Mouse (Mus musculus): Measurements from ENCODE around the gene Tcaf2. TPM values are rescaled to one million over a fixed set of nuclear protein-coding genes. Genes with fewer than 3 reads are reported as not detected.

Tcaf2 gene
- total and polyA plus RNA-seq, 2 experiments from 2014 or later, result 1.2 to 2.0 TPM

DNA sequence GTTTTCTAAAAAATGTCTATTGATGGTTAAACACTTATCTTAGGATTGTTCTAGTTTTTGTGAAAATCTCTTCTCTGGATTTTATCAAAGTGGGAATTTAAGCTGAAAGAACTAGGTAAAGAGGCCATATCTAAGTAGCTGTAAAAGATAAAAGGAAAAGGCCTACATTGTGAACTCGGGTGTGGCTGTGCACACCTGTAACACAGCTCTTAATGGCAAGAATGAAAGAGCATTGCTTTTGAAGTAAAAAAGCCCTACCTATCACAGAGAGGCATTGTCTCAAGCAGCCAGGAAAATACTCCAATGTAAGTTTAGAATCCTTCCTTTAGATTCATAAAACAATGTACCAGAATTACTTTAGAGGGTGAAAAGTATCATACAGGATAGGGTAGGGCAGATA is 26.7 kb upstream of the Tcaf2 start:
- no peak for TF ChIP-seq CTCF (IDR thresholded peaks at IDR 0.05; ENCODE audit: low read depth)
- ATAC-seq (no peak), DNase-seq (no peak)
- no peak overlapping the region for H3K27ac ChIP-seq (ENCODE audit: low read depth, low read length)
- WGBS, result 88% methylated on average over 1 of the region's 1 CpGs
- H3K9ac ChIP-seq, result no peak overlapping the region
- H3K36me3 ChIP-seq (ENCODE audit: insufficient read depth), result peaks cover 50% of the 10 kb centered on the region
- H3K4me2 ChIP-seq (ENCODE audit: low read depth), result no peak overlapping the region
- no peaks in the 10 kb centered on the region for H3K9me3 ChIP-seq (ENCODE audit: low read length)
- H3K4me3 ChIP-seq (ENCODE audit: low read depth, low read length), result no peak overlapping the region
- no peaks in the 10 kb centered on the region for H3K4me1 ChIP-seq (ENCODE audit: insufficient read depth)
- no peaks in the 10 kb centered on the region for H3K27me3 ChIP-seq (ENCODE audit: insufficient read depth, low read length)

DNA sequence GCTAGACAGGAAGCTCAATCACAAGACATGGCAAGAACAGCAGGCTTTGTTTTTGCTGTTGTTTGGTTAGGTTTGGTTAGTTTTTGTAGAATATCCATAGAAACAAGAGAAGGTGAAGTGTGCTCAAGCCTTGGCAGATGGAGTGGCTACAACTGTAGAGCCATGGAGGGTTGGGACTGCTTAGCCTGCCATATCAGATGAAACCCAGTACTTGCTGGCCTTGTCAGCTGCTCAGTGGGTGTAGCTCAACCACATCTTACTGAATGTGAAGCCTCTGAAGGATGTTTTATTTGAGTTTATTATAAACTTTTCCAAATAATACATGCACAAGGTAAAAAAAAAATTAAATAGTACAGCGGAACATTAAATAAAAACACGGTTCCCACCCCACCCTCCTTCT is 22.7 kb upstream of the Tcaf2 start:
- Histone ChIP-seq H3K4me1 (ENCODE audit: insufficient read depth) (no peaks in the 10 kb centered on the region), H3K4me2 (ENCODE audit: low read depth) (no peak overlapping the region), H3K9ac (no peak overlapping the region), H3K9me3 (ENCODE audit: low read length) (no peaks in the 10 kb centered on the region), H3K27me3 (ENCODE audit: insufficient read depth, low read length) (no peaks in the 10 kb centered on the region), H3K4me3 (ENCODE audit: low read depth, low read length) (no peak overlapping the region), H3K27ac (ENCODE audit: low read depth, low read length) (no peak overlapping the region), H3K36me3 (ENCODE audit: insufficient read depth) (peaks cover 9% of the 10 kb centered on the region)
- WGBS, result 97% methylated on average over 2 of the region's 2 CpGs
- ATAC-seq, result no peak
- TF ChIP-seq CTCF (IDR thresholded peaks at IDR 0.05; ENCODE audit: low read depth), result no peak
- DNase-seq, result no peak

DNA sequence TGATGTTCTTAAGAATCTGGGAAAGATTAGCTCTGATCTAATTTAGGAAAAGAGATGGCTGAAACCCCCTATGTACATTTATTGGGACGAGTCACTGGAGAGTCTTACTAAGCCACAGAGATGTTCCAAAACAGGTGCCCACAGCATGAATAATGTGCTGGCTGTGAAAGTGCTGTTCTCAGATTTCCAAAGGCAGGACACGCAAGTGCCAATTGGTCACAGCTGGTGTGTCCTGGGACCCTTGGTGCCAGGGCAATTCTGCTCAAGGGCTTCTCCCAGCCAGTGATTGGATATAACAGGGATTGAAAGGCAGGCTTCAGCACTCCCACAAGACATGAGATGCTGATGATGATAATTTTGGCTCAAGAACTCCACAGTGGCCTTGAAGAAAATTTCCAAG is 16.7 kb upstream of the Tcaf2 start:
- no peak for TF ChIP-seq CTCF (IDR thresholded peaks at IDR 0.05; ENCODE audit: low read depth)
- H3K27ac ChIP-seq (ENCODE audit: low read depth, low read length), result no peak overlapping the region
- no peak overlapping the region for H3K4me3 ChIP-seq (ENCODE audit: low read depth, low read length)
- DNase-seq (no peak), ATAC-seq (no peak)
- H3K4me1 ChIP-seq (ENCODE audit: insufficient read depth), result no peaks in the 10 kb centered on the region
- H3K9me3 ChIP-seq (ENCODE audit: low read length), result no peaks in the 10 kb centered on the region
- no peaks in the 10 kb centered on the region for H3K27me3 ChIP-seq (ENCODE audit: insufficient read depth, low read length)
- no peak overlapping the region for H3K9ac ChIP-seq
- H3K4me2 ChIP-seq (ENCODE audit: low read depth), result no peak overlapping the region
- 73% methylated on average over 2 of the region's 2 CpGs for WGBS
- H3K36me3 ChIP-seq (ENCODE audit: insufficient read depth), result no peaks in the 10 kb centered on the region

DNA sequence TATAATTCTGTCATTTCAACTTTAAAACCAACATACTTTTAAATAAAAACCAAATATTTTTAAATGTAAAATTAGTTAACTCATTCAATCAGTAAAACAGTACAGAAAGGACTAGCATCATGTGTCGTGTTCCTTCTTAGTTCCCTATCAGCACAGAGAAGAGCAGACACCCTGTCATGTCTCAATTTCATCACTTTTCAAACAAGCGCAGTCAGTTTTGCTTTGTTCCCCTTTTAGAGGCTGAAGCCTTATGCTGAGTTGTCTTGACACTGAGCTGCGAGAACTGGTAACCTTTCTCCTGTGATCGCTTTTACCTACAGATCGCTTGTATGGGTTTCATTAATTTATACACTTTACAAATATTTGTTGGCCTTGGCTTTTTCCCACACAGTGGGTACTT is 10.7 kb downstream of the Tcaf2 start:
- no peaks in the 10 kb centered on the region for H3K9me3 ChIP-seq (ENCODE audit: low read length)
- WGBS, result 89% methylated on average over 5 of the region's 5 CpGs
- ATAC-seq (no peak), DNase-seq (no peak)
- no peaks in the 10 kb centered on the region for H3K27me3 ChIP-seq (ENCODE audit: insufficient read depth, low read length)
- no peaks in the 10 kb centered on the region for H3K36me3 ChIP-seq (ENCODE audit: insufficient read depth)
- no peak overlapping the region for H3K27ac ChIP-seq (ENCODE audit: low read depth, low read length)
- H3K4me1 ChIP-seq (ENCODE audit: insufficient read depth), result no peaks in the 10 kb centered on the region
- H3K9ac ChIP-seq, result no peak overlapping the region
- H3K4me3 ChIP-seq (ENCODE audit: low read depth, low read length), result no peak overlapping the region
- no peak for TF ChIP-seq CTCF (IDR thresholded peaks at IDR 0.05; ENCODE audit: low read depth)
- H3K4me2 ChIP-seq (ENCODE audit: low read depth), result no peak overlapping the region

DNA sequence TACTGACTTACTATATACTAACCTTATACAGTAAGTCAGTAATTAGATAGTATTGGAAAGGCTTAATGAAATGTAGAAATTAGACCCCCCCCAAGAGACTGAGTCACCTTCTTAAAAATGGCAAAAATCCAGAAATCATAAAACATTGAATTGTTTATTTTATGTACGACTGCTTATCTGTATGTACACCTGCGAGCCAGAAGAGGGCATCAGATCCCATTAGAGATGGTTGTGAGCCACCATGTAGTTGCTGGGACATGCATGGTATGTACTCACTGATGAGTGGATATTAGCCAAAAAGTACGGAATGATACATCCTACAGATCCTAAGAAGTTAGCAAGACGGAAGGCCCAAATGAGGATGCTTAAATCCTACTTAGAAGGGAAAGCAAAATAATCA is 13.7 kb downstream of the Tcaf2 start:
- no peaks in the 10 kb centered on the region for H3K27me3 ChIP-seq (ENCODE audit: insufficient read depth, low read length)
- TF ChIP-seq CTCF (IDR thresholded peaks at IDR 0.05; ENCODE audit: low read depth), result peak; percentile 29
- H3K4me2 ChIP-seq (ENCODE audit: low read depth), result no peak overlapping the region
- H3K27ac ChIP-seq (ENCODE audit: low read depth, low read length), result no peak overlapping the region
- no peaks in the 10 kb centered on the region for H3K9me3 ChIP-seq (ENCODE audit: low read length)
- H3K4me1 ChIP-seq (ENCODE audit: insufficient read depth), result no peaks in the 10 kb centered on the region
- no peak overlapping the region for H3K9ac ChIP-seq
- no peaks in the 10 kb centered on the region for H3K36me3 ChIP-seq (ENCODE audit: insufficient read depth)
- H3K4me3 ChIP-seq (ENCODE audit: low read depth, low read length), result no peak overlapping the region
- WGBS, result 76% methylated on average over 4 of the region's 4 CpGs
- ATAC-seq, result no peak
- no peak for DNase-seq

DNA sequence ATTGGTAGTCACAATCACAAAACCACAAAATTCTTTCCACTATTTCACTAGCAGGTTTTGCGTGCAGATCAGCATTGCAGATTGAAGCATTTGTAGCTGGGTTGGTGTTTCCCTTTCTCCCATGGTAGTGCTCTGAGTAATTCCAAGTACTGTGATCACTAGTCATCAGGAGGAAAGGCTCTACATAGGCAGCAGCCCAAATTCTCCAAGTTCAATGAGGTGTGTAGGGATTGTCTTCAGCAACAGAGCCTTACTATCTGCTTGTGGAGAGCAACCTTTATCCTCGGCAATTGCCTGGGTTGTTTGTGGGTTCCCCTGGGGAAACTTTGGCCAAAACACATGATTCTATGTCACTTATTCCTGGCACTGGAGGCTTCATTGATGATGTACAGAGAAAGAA is 28.1 kb downstream of the Tcaf2 start:
- no peak for TF ChIP-seq CTCF (IDR thresholded peaks at IDR 0.05; ENCODE audit: low read depth)
- no peak for ATAC-seq
- no peak overlapping the region for H3K4me3 ChIP-seq (ENCODE audit: low read depth, low read length)
- H3K4me1 ChIP-seq (ENCODE audit: insufficient read depth), result no peaks in the 10 kb centered on the region
- H3K27me3 ChIP-seq (ENCODE audit: insufficient read depth, low read length), result no peaks in the 10 kb centered on the region
- no peak for DNase-seq
- H3K9ac ChIP-seq, result no peak overlapping the region
- H3K4me2 ChIP-seq (ENCODE audit: low read depth), result no peak overlapping the region
- no peaks in the 10 kb centered on the region for H3K9me3 ChIP-seq (ENCODE audit: low read length)
- 76% methylated on average over 2 of the region's 2 CpGs for WGBS
- no peak overlapping the region for H3K27ac ChIP-seq (ENCODE audit: low read depth, low read length)
- no peaks in the 10 kb centered on the region for H3K36me3 ChIP-seq (ENCODE audit: insufficient read depth)

DNA sequence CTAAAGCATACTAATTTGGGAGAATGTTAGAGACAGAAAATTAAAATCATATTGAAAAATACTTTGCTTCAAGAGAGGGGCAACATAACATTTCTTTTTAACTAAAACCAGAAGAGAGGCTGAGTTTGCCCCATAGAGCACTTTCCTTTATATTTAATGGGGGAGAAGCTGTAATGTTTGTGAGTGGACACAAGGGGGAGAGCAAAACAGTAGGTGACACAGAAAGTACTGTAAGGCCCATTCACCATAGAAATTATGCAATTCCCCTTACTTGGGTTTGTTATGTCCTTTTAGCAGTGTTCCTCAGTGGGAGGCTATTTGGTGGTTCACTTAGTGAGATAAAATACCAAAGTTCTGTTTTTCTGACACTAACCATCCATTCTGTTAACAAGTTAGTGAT is 32.8 kb downstream of the Tcaf2 start:
- Histone ChIP-seq H3K9me3 (ENCODE audit: low read length) (no peaks in the 10 kb centered on the region), H3K27ac (ENCODE audit: low read depth, low read length) (no peak overlapping the region), H3K27me3 (ENCODE audit: insufficient read depth, low read length) (no peaks in the 10 kb centered on the region), H3K9ac (no peak overlapping the region), H3K36me3 (ENCODE audit: insufficient read depth) (no peaks in the 10 kb centered on the region), H3K4me2 (ENCODE audit: low read depth) (no peak overlapping the region), H3K4me3 (ENCODE audit: low read depth, low read length) (no peak overlapping the region), H3K4me1 (ENCODE audit: insufficient read depth) (no peaks in the 10 kb centered on the region)
- TF ChIP-seq CTCF (IDR thresholded peaks at IDR 0.05; ENCODE audit: low read depth), result peak; percentile 65
- DNase-seq (peak; percentile 9), ATAC-seq (0 out of 2 replicates have a peak, but pooled peaks have one; percentile 40)

Data from forebrain, postnatal 0 days (tissue).